Mouse (Mus musculus) cerebellum, adult 11-12 months (tissue): ENCODE results near the gene Tfap2e.
A peak's percentile ranks its signal among the peaks of the same experiment; 100 is the strongest.

Experiments
- DNase-seq: peaks from one replicate; pipeline ENCODE4 v3.0.0; 2022

Gene Tfap2e

DNA sequence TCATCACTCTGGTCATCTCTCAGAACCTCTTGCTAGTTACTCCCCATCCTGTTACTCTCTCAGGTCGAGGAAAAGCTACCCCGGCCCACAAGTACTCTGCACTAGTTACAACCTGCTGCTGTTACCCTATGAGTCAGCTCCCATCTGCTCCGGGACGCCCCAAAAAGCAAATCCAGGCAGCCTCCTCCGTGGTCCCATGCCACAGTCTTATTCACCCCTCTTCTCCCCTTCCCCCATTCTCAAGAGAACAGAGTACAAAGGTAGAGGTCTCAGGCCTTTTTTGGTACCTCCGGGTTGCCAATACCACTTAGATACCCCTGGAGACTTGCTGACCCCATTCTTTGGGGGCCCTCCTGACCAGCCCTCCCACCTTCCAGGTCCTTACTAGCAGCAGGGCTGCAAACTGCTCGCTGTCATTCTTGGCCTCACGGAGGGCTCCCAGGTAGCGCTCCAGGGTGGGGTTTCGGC, 15.6 kb upstream of the Tfap2e start:
- DNase-seq = no peak

GRCm38 (mm10) chr4:126750863-126751555, 15.0 kb upstream of the Tfap2e start:
- DNase-seq = peak; percentile 57

DNA sequence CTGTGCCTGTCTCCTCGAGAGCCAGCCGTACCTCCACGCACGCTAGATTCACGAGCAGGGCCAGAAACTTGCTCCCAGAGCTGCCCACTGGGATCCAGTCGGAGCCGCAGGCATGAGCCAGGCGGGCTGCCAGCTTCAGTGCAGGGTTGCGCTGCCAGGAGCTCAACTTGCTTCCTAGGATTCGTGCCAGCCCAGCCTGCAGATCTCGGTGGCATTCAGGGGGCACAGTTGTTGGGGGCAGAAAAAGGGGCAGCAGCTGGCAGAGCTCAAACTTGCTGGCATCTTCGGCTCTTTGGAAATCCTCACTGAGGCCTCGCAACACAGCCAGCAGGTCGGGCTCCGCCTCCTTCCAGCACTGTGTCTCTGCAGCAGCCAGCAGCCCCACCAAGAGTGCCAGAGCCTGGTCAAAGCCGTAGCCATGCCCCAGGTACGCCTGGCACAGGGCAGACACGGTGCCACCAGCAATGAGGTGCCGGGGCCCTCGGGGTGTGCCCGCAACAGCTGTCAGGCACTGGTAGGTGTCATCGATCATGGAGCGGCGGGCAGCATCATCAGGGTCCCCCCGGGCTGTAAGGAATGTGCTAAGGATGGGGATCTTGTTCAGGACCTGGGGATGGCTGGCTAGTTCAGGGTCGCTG, 14.1 kb upstream of the Tfap2e start:
- peak; percentile 85 for DNase-seq

DNA sequence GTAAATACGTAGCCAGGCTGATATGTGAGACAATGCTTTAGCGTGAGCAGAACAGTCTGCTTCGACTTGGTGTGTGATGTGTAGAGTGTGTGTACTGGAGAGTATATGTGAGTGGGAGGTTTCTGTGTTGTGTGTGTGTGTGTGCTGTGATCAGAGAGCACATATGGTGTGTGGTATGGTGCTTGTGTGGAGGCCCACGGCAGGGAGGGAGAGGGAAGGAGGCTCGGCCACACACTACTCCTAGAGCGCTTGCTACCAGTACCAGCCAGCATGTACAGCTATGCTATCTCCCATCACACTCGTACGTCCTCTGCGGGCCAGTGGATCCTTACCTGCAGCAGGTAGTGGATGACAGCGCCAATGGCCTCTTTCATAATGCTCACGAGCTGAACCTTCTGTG, 13.5 kb upstream of the Tfap2e start:
- DNase-seq = no peak

DNA sequence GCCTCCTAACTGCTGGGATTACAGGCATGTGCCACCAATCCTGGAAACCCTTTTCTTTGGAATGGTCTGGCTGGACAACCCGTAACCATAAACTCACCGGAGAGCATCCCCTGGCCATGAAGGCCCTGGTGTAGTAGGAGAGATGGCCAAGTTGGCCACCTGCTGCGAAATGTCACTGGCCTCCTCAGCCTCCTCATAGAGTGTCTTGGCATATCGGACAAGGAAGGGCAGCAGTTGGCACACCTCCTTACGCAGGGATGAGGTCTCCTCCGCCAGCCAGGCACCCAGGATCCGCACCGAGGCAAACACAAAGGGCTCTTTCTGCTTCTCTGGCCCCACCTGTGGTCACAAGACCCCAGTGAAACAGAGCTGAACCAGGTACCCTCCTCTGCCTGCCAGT, 12.3 kb upstream of the Tfap2e start:
- peak; percentile 69 for DNase-seq

- no peak for DNase-seq
These were observed 10.3 kb upstream of the Tfap2e start for GRCm38 (mm10) chr4:126746194-126746840.

DNA sequence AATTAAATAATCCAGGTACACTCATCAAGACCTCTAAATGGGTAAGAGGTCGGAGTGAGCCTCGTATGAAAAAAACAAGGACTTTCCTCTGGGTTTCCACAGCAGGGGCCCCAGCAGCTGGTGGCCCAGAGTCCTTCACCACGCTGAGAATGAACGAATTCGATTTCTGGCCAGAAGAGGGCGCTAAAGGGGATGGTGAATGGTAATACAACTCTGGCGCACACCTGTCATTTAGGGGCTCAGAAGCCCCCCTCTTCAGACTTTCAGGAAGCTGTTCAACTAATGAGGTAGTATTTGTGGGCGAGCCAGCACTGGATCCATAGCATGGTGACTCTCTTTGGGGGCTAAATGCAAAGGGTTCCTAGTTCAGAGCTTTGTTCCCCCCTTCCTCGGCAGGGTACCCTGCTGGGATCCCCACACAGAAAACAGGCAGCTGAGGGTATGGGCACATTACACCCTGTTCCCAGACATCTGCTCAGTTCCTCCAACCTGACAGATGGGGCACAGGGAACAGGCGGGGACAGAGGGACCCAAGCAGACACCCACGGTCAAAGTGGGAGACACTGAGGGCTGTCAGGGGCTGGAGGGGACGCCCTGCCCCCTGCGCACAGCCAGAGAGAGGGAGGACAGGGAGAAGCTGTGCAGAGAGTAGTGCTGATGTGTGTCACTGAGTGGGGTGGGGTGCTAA, 9.6 kb upstream of the Tfap2e start:
- DNase-seq = peak; percentile 65

- DNase-seq = peak; percentile 73
These were observed 8.8 kb upstream of the Tfap2e start for GRCm38 (mm10) chr4:126744831-126745230.

DNA sequence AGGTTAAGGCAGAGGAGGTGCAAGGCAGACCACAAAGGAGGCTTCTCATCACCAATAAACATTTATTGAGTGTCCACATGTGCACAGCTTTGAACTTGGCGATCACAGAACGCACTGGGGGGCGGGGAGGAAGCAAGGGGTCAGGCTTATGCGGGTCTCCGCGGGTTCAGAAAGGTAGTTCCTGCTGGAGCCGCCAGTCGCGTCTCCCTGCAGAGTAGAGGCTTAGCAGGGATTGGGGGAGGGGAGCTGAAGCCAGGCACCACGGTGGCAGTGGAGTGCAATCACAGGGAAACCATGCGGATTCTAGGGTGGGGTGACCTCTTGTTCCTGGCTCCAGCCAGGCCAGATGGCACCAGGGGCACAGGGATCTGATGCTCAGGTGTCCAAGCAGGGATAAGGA, 7.7 kb upstream of the Tfap2e start:
- DNase-seq = peak; percentile 56

- no peak for DNase-seq
These were observed 6.9 kb upstream of the Tfap2e start for GRCm38 (mm10) chr4:126742976-126743375.

GRCm38 (mm10) chr4:126741448-126741847, 5.4 kb upstream of the Tfap2e start:
- peak; percentile 68 for DNase-seq

DNA sequence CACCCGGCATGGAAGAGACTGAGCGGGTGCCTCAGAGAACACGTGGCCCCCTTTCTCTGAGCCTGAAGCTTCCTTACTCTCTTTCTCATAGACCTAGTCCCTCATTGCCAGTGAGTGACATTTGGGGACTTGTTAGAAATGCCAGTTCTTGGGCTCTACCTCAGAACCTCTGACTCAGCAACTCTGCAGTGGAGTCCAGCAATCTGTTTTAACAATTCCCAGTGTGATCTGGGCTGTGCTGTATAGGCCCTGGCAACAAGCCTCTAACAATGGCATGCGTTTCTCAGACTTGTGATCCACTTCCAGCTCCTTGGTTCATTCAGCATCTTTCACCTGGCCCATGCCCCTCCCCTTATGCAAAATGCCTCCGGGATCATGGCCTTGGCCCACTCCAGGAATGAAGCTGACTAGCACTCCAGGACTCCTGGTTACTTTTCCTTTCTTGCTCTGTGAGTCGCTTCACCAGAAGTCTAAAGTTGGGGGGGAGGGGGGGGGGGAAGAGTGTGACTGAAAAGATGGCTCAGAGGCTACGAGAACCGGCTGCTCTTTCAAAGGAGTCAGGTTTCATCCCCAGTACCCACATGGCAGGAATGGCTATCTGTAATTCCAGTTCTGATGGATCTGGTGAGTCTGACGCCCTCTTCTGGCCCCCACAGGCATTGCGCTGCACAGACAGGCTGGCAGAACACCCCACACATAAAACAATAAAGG, 4.1 kb upstream of the Tfap2e start:
- DNase-seq = no peak

- DNase-seq = no peak
These were observed 549 bp downstream of the Tfap2e start for GRCm38 (mm10) chr4:126735382-126736000.

DNA sequence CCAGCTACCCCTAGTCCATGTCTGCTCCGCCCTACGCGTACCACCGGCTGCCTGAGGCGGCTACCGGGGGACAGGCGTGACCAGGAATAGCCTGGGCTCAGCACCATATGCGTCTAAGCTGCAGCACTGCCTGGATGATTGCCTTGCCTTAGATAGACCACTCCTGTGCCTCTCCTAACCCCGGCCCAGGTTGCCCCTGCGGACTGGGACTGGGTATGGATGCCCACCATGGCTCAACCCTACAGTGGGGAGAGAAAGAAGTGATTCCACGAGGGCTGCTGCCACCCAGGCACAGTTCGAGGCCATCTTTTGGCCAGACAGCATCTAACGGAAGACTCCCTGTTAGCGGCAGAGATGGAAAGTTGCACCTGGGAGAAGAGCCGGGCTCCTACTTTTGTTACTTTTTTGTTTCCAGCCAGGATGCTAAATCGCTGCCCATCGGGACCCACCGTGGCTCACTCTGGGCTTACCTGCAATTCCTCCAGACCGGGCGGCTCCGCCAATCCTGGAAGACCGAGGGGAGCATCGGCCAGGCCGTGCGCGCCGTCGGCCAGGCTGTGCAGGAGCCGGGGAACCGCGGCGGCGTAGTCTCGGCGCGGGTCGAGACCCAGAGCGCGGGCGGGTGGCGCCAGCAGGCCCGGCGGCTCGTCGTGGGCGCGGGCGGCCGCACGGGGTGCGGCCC, 1.2 kb downstream of the Tfap2e start:
- no peak for DNase-seq

- no peak for DNase-seq
These were observed 1.9 kb downstream of the Tfap2e start for GRCm38 (mm10) chr4:126734001-126734603.

DNA sequence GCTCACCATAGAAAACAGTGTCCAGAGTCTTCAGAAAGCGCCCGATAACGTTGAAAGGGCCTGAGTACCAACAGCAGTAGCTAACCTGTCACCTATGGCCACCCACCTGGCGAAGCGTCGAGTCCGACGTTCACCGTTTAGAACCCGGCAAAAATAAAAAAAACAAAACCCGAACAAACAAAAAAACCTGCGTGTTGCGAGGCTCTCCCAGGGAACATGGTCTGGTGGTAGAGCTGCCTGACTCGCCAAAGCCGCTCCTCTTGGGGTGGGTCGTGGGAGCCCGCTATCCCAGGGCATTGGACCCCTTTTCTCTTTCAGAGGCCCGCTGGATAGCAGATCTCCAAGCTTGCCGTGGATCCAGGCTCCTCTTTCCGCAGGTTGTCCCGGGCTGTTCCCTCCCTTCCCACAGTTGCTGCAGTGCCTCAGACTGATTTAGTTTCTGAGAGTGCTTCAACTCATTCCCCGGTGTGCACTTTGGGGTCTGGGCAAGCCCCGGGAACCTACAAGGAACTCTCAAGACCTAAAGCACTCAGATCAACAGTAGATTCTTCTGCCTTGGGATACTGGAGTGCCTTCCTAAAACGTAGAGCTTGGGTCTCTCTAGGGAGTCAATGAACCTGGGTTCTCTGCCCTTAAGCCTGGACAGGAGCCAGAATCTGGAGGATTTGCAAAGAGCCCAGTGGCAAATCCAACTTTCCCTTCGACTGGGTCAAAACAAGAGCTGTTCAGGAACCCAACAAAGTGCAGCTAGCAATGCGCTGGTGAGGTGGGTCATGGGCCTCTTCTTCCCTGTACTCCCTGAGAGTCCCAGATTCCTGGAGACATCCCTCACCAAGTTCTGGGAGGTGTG, 3.3 kb downstream of the Tfap2e start:
- DNase-seq = no peak

DNA sequence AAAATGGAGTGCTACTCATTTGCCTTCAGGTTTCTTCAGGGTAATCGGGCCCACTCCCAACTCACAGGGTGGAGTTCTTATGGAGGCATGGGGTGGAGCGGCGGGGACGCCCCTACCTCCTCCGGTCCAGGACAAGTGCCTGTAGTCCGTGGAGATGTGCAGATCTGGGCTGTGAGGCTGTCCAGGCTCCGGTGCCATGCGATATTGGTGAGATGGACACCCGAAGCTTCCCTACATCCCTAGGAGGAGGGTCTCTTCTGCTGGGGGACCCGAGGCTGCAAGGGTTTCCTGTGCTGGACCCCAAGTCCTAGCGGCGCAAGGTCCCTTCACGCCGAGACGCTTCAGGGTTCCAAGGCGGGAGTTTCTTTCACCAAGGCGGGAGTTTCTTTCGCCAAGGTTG, 3.9 kb downstream of the Tfap2e start:
- DNase-seq = no peak

GRCm38 (mm10) chr4:126707439-126707826, 28.6 kb downstream of the Tfap2e start:
- no peak for DNase-seq

DNA sequence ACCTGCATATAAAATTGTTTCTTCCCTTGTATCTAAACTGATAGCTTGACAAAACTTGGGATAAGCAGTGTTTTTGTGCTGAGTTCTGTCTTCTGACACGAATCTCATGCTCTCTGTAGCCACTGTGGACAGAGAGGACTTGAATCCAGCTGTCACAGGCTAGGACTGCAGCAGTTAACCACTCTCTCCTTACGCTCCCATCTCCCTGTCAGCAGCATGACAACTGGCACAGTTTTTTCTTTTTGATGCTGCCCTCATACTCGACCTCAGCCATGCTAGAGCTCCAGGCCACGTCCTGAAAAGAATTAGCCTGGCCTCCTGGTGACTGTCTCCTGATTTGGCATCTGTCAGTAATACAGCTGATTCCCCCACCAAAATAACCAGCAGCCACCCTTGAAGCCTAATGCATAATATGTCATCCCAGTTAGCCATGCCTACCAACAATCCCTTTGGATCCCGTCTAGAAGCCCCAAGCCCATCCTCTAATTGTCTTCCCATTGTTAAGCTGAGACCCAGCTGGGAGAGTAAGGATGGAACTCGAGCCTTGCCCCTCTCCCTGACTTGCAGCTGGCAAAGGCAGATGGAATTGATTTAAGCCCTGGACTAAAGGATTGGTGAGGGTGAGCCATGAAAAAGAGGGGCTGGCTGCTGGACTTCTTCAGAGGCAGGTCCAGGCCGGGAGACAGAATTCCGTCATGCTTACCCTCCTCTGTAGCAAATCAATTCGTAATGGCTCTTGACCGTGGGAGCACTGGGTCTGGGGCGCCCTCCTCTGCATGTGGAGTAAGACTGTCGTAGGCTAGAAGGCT, 29.2 kb downstream of the Tfap2e start:
- no peak for DNase-seq

DNA sequence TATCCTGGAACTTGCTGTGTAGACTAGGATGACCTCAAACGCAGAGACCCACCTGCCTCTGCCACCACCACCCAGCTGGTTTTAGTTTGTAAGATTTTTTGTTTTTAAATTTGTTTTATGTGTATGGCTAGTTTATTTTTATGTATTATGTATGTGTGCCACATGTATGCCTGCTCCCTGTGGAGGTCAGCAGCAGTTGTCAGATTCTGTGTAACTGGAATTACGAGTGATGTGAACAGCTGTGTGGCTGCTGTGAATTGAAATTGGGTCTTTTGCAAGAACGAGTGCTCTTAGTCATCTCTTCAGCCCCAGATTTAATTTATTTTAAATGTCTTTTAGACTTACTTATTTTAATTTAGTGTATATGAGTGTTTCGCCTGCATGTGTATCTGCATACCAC, 39.1 kb downstream of the Tfap2e start:
- no peak for DNase-seq
